Mouse (Mus musculus) liver, embryonic 11.5 days (tissue): ENCODE data around the gene Zan. TPM values are rescaled to one million over a fixed set of nuclear protein-coding genes. Genes with fewer than 3 reads are reported as not detected.

ENCODE experiments used
- ATAC-seq: fragments of 200-750 bp; cut with Nextera tagmentation; replicated peaks from 2 replicates; pipeline ENCODE4 v1.8.0; 2017; ENCODE audit warnings: moderate number of reproducible peaks, mild to moderate bottlenecking, moderate TSS enrichment, moderate library complexity; ENCODE audit not compliant: low FRiP score
- DNase-seq: peaks from one replicate; pipeline ENCODE4 v3.0.0-alpha.2; 2017; ENCODE audit warnings: low spot score
- H3K27ac ChIP-seq: fragments of 300-500 bp; sonication (generic); 2 replicates; pipeline ENCODE4 v1.5.1; 2014; ENCODE audit warnings: mild to moderate bottlenecking, low read depth, low read length, control low read depth
- H3K27me3 ChIP-seq: fragments of 300-500 bp; sonication (generic); replicated peaks from 2 replicates; pipeline ENCODE4 v1.6.1; 2014; ENCODE audit warnings: low read length, mixed read lengths; ENCODE audit not compliant: control insufficient read depth, insufficient read depth
- H3K36me3 ChIP-seq: fragments of 300-500 bp; sonication (generic); 2 replicates; pipeline ENCODE4 v1.6.1; 2014; ENCODE audit warnings: mild to moderate bottlenecking, low read length, moderate library complexity, mixed read lengths; ENCODE audit not compliant: control insufficient read depth, insufficient read depth
- H3K4me1 ChIP-seq: fragments of 300-500 bp; sonication (generic); replicated peaks from 2 replicates; pipeline ENCODE4 v1.6.1; 2014; ENCODE audit warnings: low read length, mixed read lengths; ENCODE audit not compliant: control insufficient read depth, insufficient read depth
- H3K4me2 ChIP-seq: fragments of 300-500 bp; sonication (generic); 2 replicates; pipeline ENCODE4 v1.6.1; 2014; ENCODE audit warnings: mild to moderate bottlenecking, control low read depth, moderate library complexity
- H3K4me3 ChIP-seq: fragments of 300-500 bp; sonication (generic); 2 replicates; pipeline ENCODE4 v1.5.1; 2014; ENCODE audit warnings: low read depth, low read length, control low read depth
- H3K9ac ChIP-seq: fragments of 300-500 bp; sonication (generic); 2 replicates; pipeline ENCODE4 v1.6.1; 2014; ENCODE audit warnings: low read depth, low read length, control low read depth
- H3K9me3 ChIP-seq: fragments of 300-500 bp; sonication (generic); 2 replicates; pipeline ENCODE4 v1.6.1; 2016; ENCODE audit warnings: low read length, inconsistent platforms, mixed read lengths; ENCODE audit not compliant: control insufficient read depth
- WGBS: fragments of 180-500 bp; shearing (Covaris S2); extraction: QIAGEN DNeasy Blood & Tissue Kit; methylation state at CpG from one replicate; pipeline ENCODE4 v1.1.7; 2014; 5-methylcytosine and 5-hydroxymethylcytosine counted together
- polyA plus RNA-seq: library from polyadenylated mRNA; unstranded; fragments of >200 nt; fragmentation: Nextera tagmentation; extraction: Ambion mirVana; gene quantifications from 2 replicates; pipeline ENCODE4 v1.2.1, GENCODE M21; 2014

The Zan gene
- polyA plus RNA-seq, 1 experiment from 2014 or later = 0.49 TPM

DNA sequence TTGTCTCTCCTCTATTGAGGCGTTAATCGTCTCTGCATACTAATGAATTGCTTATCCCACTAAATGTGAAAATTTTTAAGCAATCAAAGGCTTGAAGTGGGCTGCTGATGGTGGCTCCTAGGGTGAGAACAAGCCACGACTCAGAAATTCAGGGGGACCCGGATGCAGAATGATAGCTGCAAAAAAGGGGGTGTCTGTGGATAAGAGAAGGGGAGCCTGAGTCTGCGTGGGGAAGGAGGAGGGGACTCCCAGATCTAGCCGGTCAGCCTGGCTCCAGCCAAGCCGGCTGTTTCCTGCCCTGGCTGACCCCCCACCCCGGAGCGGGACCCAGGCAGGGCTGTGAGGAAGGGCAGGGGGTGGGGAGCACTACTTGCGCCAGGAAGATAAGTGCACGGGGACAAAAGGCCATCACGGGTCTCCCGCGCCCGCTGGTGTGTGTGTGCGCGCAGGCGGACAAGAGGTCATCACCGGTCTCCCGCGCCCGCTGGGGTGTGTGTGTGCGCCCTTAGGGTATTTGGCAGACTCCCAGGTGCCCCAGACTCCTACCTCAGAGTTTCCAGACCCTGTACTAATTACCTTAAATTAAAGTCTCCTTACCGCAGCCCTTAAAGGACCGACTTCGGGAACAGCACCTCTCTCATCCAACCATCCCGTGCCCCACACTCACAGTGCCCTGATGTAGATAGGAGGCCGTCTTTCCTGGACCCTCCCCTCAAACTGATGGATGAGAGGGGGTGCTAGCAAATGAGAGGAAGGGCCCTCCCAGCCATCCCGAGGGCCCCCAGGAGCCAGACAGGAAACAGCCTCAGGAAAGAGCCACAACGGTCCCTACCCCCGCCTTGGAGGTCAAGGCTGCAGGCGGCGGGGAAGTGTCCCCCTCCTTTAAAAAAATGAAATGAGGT is 128.1 kb downstream of the Zan start:
- ATAC-seq (0 out of 2 replicates have a peak, but pooled peaks have one; percentile 37), DNase-seq (peak; percentile 62)
- Histone ChIP-seq H3K4me1 (peaks cover 15% of the 10 kb centered on the region), H3K9ac (peak overlapping the region; percentile 41), H3K36me3 (no peaks in the 10 kb centered on the region), H3K9me3 (no peaks in the 10 kb centered on the region), H3K4me2 (peak overlapping the region; percentile 67), H3K27me3 (peaks cover 45% of the 10 kb centered on the region), H3K27ac (peak overlapping the region; percentile 81), H3K4me3 (peak overlapping the region; percentile 66)
- 1% methylated on average over 33 of the region's 33 CpGs for WGBS

DNA sequence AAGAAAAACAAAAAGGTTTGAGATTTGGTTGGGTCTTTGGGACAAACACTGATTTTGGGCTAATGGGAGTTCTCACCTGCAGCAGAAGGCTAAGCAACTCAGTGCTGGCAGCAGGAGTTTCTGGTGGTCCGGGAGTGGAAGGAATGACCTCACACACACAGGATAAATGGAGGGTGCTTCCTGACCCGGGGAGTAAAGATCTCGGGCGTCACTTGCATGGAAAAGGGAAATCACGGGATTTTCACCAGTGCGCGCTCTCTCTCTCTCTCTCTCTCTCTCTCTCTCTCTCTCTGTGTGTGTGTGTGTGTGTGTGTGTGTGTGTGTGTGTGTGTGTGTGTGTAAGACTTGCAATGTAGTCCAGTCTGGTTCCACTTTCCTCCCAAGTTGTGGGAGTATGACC is 129.0 kb downstream of the Zan start:
- ATAC-seq (no peak), DNase-seq (no peak)
- Histone ChIP-seq H3K27ac (peak overlapping the region; percentile 81), H3K27me3 (peaks cover 45% of the 10 kb centered on the region), H3K4me2 (peak overlapping the region; percentile 67), H3K4me1 (peaks cover 15% of the 10 kb centered on the region), H3K9me3 (no peaks in the 10 kb centered on the region), H3K36me3 (no peaks in the 10 kb centered on the region), H3K4me3 (no peak overlapping the region), H3K9ac (no peak overlapping the region)
- WGBS = 15% methylated on average over 7 of the region's 7 CpGs

GRCm38 (mm10) chr5:137346983-137347382 is 129.9 kb downstream of the Zan start:
- 68% methylated on average over 4 of the region's 4 CpGs for WGBS
- H3K4me1 ChIP-seq = peaks cover 15% of the 10 kb centered on the region

GRCm38 (mm10) chr5:137346388-137346787 is 130.5 kb downstream of the Zan start:
- Histone ChIP-seq H3K27ac (peak overlapping the region; percentile 58), H3K27me3 (peaks cover 40% of the 10 kb centered on the region), H3K9me3 (no peaks in the 10 kb centered on the region), H3K9ac (no peak overlapping the region), H3K4me2 (peak overlapping the region; percentile 39), H3K4me1 (peaks cover 15% of the 10 kb centered on the region), H3K36me3 (no peaks in the 10 kb centered on the region), H3K4me3 (no peak overlapping the region)
- ATAC-seq (no peak), DNase-seq (no peak)
- WGBS = 55% methylated on average over 1 of the region's 1 CpGs

More at GRCm38 (mm10) chr5:137346983-137347382, 129.9 kb downstream of the Zan start:
- Histone ChIP-seq H3K4me3 (no peak overlapping the region), H3K27me3 (peaks cover 44% of the 10 kb centered on the region), H3K9ac (no peak overlapping the region), H3K36me3 (no peaks in the 10 kb centered on the region), H3K4me2 (no peak overlapping the region), H3K27ac (peak overlapping the region; percentile 58; the same call in 1 of the 2 replicates), H3K9me3 (no peaks in the 10 kb centered on the region)
- DNase-seq (no peak), ATAC-seq (no peak)

DNA sequence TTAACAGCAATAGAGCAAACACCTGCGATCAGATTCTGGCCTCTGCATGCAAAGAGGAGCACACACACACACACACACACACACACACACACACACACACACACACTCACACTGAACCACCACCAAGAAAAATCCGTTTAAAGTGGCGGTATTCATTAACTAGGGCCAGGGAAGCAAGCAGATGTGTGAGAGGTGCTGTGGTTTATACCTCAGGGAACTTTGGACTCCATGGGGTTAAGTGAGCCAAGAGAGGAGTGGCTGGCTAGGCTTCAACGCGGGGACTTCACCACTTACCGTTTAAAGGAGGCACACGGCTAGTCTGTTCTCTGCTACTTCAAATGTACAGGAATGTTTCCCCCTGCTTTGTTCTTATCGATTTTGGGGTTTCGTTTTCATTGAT is 131.0 kb downstream of the Zan start:
- no peaks in the 10 kb centered on the region for H3K9me3 ChIP-seq
- peaks cover 15% of the 10 kb centered on the region for H3K4me1 ChIP-seq
- H3K36me3 ChIP-seq = no peaks in the 10 kb centered on the region
- WGBS = 21% methylated on average over 9 of the region's 9 CpGs
- H3K9ac ChIP-seq = no peak overlapping the region
- peak overlapping the region; percentile 58; the same call in 1 of the 2 replicates for H3K27ac ChIP-seq
- ATAC-seq = no peak
- no peak for DNase-seq
- no peak overlapping the region for H3K4me3 ChIP-seq
- peaks cover 34% of the 10 kb centered on the region for H3K27me3 ChIP-seq
- H3K4me2 ChIP-seq = peak overlapping the region; percentile 39

GRCm38 (mm10) chr5:137343869-137344268 is 133.0 kb downstream of the Zan start:
- H3K9ac ChIP-seq = no peak overlapping the region
- no peak overlapping the region for H3K27ac ChIP-seq
- H3K4me3 ChIP-seq = no peak overlapping the region
- H3K36me3 ChIP-seq = no peaks in the 10 kb centered on the region
- DNase-seq = no peak
- H3K4me1 ChIP-seq = peaks cover 25% of the 10 kb centered on the region
- H3K4me2 ChIP-seq = no peak overlapping the region
- ATAC-seq = no peak
- H3K9me3 ChIP-seq = no peaks in the 10 kb centered on the region
- H3K27me3 ChIP-seq = peaks cover 15% of the 10 kb centered on the region

- no peak overlapping the region for H3K27ac ChIP-seq
- DNase-seq = no peak
- H3K27me3 ChIP-seq = peaks cover 10% of the 10 kb centered on the region
- H3K36me3 ChIP-seq = no peaks in the 10 kb centered on the region
- H3K4me1 ChIP-seq = peaks cover 25% of the 10 kb centered on the region
- no peaks in the 10 kb centered on the region for H3K9me3 ChIP-seq
- ATAC-seq = no peak
- 90% methylated on average over 5 of the region's 5 CpGs for WGBS
- no peak overlapping the region for H3K4me2 ChIP-seq
- H3K9ac ChIP-seq = no peak overlapping the region
- no peak overlapping the region for H3K4me3 ChIP-seq
These were observed 133.5 kb downstream of the Zan start for GRCm38 (mm10) chr5:137343412-137343811.

DNA sequence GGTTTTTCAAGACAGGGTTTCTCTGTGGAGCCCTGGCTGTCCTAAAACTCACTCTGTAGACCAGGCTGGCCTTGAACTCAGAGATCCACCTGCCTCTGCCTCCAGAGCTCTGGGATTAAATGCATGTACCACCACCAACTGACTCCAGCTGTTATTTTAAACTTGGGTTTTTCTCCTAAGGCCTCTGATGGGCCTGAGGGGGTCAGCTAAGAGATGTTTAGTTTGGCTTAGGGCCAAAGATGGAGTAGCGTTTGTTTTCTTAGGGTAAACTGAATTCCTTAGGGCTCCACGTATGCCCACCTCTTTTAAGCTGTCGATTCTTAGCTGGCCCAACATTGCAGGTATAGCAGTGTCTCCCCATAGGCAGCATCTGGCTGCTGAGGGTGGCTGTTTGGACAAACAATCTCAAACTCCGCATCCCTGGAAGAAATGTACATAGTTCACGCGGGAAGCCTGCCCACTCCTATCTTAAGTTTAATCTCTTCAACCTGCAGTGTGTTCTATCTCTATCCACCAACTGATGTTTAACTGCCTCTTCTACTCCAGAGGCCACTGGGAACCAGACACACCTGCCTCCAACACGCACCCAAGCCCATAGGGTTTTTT is 134.4 kb downstream of the Zan start:
- WGBS = 75% methylated on average over 7 of the region's 7 CpGs

More for the DNA sequence above, 134.4 kb downstream of the Zan start:
- Histone ChIP-seq H3K36me3 (no peaks in the 10 kb centered on the region), H3K4me2 (no peak overlapping the region), H3K9me3 (no peaks in the 10 kb centered on the region), H3K4me3 (no peak overlapping the region), H3K27me3 (peaks cover 1% of the 10 kb centered on the region; the same call in 1 of the 2 replicates), H3K9ac (no peak overlapping the region), H3K4me1 (peaks cover 26% of the 10 kb centered on the region), H3K27ac (no peak overlapping the region)
- ATAC-seq (no peak), DNase-seq (no peak)
